Mouse (Mus musculus): ENCODE data around the gene Ralgapa1.
"Not testable (repeated sequence)": the region's sequence is repeated elsewhere in the genome, so short reads cannot be mapped to it uniquely, and the experiment has no call there.

Gene Ralgapa1

GRCm38 (mm10) chr12:55598887-55599561 lies 221.9 kb downstream of the Ralgapa1 start, which contains the start of gene Insm2:
TSS of gene Insm2 (plus strand) at chr12:55599427.
- no peak for DNase-seq (ENCODE audit: low read depth, low spot score)

GRCm38 (mm10) chr12:55598537-55598886 lies 222.5 kb downstream of the Ralgapa1 start:
- no peak for DNase-seq (ENCODE audit: low read depth, low spot score)

DNA sequence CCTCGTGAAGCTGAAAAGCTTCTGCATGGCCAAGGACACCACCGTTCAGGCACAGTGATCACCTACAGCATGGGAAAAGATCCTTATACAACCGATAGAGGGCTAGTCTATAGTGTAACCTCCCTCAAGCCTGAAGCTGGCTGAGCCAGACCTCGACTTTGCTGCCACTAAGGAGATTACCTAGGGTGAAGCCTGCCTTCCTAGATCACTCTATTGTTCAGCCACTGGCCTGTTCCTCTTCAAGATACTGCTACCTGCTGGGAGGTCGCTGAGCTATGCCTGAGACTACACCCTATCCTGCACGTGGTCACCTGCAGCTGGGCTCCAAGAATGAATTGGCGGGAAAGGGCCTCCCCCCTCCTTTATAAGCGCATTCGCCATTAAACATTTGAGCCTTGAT lies 234.0 kb downstream of the Ralgapa1 start:
- not testable (repeated sequence) for DNase-seq (ENCODE audit: low read depth, low spot score)

DNA sequence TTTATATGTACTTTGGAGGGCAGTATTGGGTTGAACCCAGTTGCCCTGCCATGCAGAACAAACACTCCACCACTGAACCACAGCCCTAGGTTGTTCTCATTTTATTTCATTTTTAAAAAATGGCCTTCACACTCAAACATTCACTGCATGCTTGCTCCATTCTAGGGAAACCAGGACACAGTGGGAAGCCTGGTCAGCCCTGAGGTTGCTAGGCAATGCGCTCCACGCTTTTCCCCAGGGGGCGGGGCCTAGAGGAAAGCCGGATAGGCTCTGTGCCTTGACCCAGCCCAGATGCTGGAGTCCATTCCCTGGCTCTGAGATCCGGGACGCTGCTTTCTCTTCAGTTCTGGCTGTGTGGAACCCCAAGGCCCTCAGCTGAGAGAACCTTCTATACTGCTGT lies 247.2 kb downstream of the Ralgapa1 start:
- DNase-seq (ENCODE audit: low read depth, low spot score) = no peak

- no peak for DNase-seq (ENCODE audit: low read depth, low spot score)
Measured at GRCm38 (mm10) chr12:55573089-55573488, 247.9 kb downstream of the Ralgapa1 start.

DNA sequence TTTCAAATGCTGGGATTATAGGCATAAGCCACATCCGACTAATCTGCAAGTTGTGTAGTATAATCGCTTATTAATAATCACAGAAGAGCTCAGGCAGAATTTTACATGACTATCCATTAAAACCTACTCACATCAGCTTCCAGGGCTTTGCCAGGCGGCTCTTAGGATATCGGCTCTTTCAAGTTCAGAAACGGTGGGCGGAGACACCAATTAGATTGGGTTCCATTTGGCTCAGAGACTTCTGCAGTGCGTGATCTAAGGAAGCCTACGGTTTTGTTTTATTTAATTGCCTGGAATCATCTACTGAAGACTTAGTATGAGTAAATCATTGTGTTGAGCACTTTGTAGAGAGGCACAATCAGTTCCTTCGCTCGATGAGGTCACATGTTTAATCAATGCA lies 249.3 kb downstream of the Ralgapa1 start:
- no peak for DNase-seq (ENCODE audit: low read depth, low spot score)

GRCm38 (mm10) chr12:55571181-55571580 lies 249.8 kb downstream of the Ralgapa1 start:
- no peak for DNase-seq (ENCODE audit: low read depth, low spot score)

- DNase-seq (ENCODE audit: low read depth, low spot score) = no peak
Measured at GRCm38 (mm10) chr12:55570646-55571045, 250.3 kb downstream of the Ralgapa1 start.

- DNase-seq (ENCODE audit: low read depth, low spot score) = no peak
Measured at GRCm38 (mm10) chr12:55569676-55570075, 251.3 kb downstream of the Ralgapa1 start.

DNA sequence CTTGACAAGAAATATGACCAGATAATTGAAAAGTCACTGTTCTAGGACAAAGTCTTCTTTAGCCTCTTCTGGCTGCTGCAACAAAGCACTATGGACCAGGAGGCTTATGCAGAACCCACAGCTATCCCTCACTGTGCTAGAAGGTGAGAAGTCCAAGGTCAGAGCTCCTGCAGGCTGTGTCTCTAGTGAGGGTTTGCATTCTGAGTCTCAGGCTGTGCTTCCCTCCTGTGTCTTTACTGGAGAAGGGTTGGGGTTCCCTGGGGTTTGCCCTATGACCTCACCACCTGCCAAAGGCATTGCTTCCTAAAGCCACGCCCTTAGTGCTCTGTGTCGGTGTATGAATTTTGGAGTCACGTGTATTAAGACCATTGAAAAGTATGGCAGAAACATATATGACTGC lies 252.5 kb downstream of the Ralgapa1 start:
- DNase-seq (ENCODE audit: low read depth, low spot score) = no peak

DNA sequence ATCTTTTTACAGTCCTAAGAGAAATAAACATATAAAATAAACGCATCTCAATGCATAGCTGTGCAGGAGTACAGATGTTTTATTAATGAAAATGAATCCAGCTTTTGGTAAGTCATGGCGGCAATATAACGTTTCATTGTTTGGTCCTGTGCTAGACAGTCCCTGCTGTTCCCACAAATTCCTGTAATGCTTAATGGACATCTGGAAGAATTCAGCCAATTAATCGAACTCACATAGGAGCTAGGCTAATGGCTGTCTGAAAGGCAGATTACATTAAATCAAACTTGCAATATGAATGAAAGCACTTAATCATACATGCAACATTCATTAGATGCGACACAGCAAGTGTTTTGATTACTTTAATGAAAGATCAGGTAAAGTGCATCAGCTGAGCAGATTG lies 254.1 kb downstream of the Ralgapa1 start:
- no peak for DNase-seq (ENCODE audit: low read depth, low spot score)

DNA sequence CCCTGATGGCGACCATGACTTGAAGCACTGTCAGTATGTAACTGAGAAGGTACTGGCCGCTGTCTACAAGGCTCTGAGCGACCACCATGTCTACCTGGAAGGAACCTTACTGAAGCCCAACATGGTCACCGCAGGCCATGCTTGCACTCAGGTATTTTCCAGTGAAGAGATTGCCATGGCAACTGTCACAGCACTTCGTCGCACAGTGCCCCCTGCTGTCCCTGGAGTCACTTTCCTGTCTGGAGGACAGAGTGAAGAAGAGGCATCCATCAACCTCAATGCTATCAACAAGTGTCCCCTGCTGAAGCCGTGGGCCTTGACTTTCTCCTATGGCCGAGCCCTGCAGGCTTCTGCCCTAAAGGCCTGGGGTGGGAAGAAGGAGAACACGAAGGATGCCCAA lies 255.1 kb downstream of the Ralgapa1 start:
- no peak for DNase-seq (ENCODE audit: low read depth, low spot score)

GRCm38 (mm10) chr12:55565206-55565605 lies 255.8 kb downstream of the Ralgapa1 start, which contains the start of gene Aldoart2:
TSS of gene Aldoart2 (plus strand) at chr12:55565239.
- DNase-seq (ENCODE audit: low read depth, low spot score) = no peak

DNA sequence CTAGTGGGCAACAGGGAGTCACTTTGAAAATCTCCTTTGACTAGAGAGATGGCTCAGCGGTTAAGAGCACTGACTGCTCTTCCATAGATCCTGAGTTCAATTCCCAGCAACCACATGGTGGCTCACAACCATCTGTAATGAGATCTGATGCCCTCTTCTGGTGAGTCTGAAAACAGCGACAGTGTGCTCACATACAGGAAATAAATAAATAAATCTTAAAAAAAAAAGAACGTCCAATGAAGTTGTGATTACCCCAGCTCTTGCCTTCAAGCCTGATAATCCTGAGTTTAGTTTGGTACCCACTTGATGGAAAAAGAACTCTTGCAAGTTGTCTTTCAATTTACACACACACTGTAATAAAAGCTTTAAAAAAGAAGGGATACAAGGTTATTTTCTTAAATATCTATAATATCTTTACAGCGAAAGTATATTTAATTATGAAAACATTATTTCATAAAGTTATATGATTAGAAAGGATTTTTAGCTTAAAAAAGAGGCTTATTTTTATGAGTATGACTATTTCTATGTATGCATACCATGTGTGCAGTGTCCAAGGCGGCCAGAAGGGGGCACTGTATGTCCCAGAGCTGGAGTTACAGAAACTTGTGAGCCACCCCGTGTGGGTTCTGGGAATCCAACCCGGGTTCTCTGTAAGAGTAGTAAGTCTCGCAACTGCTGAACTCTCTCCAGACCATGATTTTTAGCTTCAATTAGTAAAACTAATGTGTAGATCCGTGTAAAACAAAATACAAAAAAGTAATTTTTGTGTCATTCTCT lies 256.6 kb downstream of the Ralgapa1 start:
- no peak for DNase-seq (ENCODE audit: low read depth, low spot score)

GRCm38 (mm10) chr12:55563742-55564141 lies 257.2 kb downstream of the Ralgapa1 start:
- DNase-seq (ENCODE audit: low read depth, low spot score) = no peak

GRCm38 (mm10) chr12:55560025-55560690 lies 260.8 kb downstream of the Ralgapa1 start:
- DNase-seq (ENCODE audit: low read depth, low spot score) = no peak

GRCm38 (mm10) chr12:55559184-55559855 lies 261.6 kb downstream of the Ralgapa1 start:
- DNase-seq (ENCODE audit: low read depth, low spot score) = no peak

GRCm38 (mm10) chr12:55557866-55558265 lies 263.1 kb downstream of the Ralgapa1 start:
- no peak for DNase-seq (ENCODE audit: low read depth, low spot score)

- not testable (repeated sequence) for DNase-seq (ENCODE audit: low read depth, low spot score)
Measured at GRCm38 (mm10) chr12:55554901-55555300, 266.1 kb downstream of the Ralgapa1 start.
